Mouse (Mus musculus): ENCODE data around the gene Pwwp2b. TPM values are rescaled to one million over a fixed set of nuclear protein-coding genes. Genes with fewer than 3 reads are reported as not detected.

Gene Pwwp2b
- total and polyA plus RNA-seq, 3 experiments, result 1.9 to 4.3 TPM; not detected in 1

- Histone ChIP-seq H3K9me3 (replicated peaks; ENCODE audit: insufficient read depth, low read length) (no peaks in the 10 kb centered on the region), H3K9ac (ENCODE audit: control insufficient read depth, low read depth, low read length, poor library complexity, severe bottlenecking) (no peak overlapping the region), H3K36me3 (ENCODE audit: control insufficient read depth in 1 of 2, insufficient read depth in 2 of 2, low read length in 2 of 2) (no peaks in the 10 kb centered on the region), H3K4me3 (ENCODE audit: control insufficient read depth in 1 of 2, insufficient read depth in 1 of 2, low read depth in 2 of 2, low read length in 2 of 2) (no peak overlapping the region), H3K4me1 (ENCODE audit: control insufficient read depth in 1 of 2, insufficient read depth in 2 of 2, low read length in 2 of 2) (no peaks in the 10 kb centered on the region; a peak in 1 of 4 replicates), H3K79me2 (ENCODE audit: control insufficient read depth, insufficient read depth, low read length, poor library complexity) (no peaks in the 10 kb centered on the region), H3K27ac (ENCODE audit: control insufficient read depth, low read depth, low read length) (no peak overlapping the region), H3K27me3 (ENCODE audit: control insufficient read depth in 1 of 2, insufficient read depth in 2 of 2, low read length in 2 of 2) (peaks cover 0 to under 1% of the 10 kb centered on the region in 2 experiments; a peak in 1 of 4 replicates)
- no peak for DNase-seq (ENCODE audit: low read depth, low spot score)
- TF ChIP-seq USF2 (IDR thresholded peaks at IDR 0.05; ENCODE audit: borderline replicate concordance in 1 of 2, insufficient read depth in 1 of 2, low read depth in 1 of 2, low read length in 2 of 2) (no peak), ZNF384 (IDR thresholded peaks at IDR 0.05; ENCODE audit: low read depth, low read length) (no peak), CTCF (IDR thresholded peaks at IDR 0.05 in 2 of 3, conservative IDR thresholded peaks at IDR 0.05 in 1 of 3; ENCODE audit: control insufficient read depth in 1 of 3, insufficient read depth in 1 of 3, low read depth in 2 of 3, low read length in 3 of 3, poor library complexity in 1 of 3, severe bottlenecking in 1 of 3) (no peak), TBP (IDR thresholded peaks at IDR 0.05; ENCODE audit: low read depth, low read length) (no peak), KAT2A (conservative IDR thresholded peaks at IDR 0.05; ENCODE audit: low read depth, low read length) (no peak), UBTF (IDR thresholded peaks at IDR 0.05; ENCODE audit: borderline replicate concordance, insufficient read depth, low read depth, low read length) (no peak), BHLHE40 (IDR thresholded peaks at IDR 0.05; ENCODE audit: borderline replicate concordance, low read depth, low read length) (no peak)
Measured at GRCm38 (mm10) chr7:139307056-139307455, 58.8 kb downstream of the Pwwp2b start.

- no peaks in the 10 kb centered on the region; a peak in 1 of 4 replicates for H3K4me1 ChIP-seq (ENCODE audit: control insufficient read depth in 1 of 2, insufficient read depth in 2 of 2, low read length in 2 of 2)
- DNase-seq (ENCODE audit: low read depth, low spot score), result no peak
- no peak overlapping the region for H3K4me3 ChIP-seq (ENCODE audit: control insufficient read depth in 1 of 2, insufficient read depth in 1 of 2, low read depth in 2 of 2, low read length in 2 of 2)
Measured at GRCm38 (mm10) chr7:139308140-139308895, 60.0 kb downstream of the Pwwp2b start.

DNA sequence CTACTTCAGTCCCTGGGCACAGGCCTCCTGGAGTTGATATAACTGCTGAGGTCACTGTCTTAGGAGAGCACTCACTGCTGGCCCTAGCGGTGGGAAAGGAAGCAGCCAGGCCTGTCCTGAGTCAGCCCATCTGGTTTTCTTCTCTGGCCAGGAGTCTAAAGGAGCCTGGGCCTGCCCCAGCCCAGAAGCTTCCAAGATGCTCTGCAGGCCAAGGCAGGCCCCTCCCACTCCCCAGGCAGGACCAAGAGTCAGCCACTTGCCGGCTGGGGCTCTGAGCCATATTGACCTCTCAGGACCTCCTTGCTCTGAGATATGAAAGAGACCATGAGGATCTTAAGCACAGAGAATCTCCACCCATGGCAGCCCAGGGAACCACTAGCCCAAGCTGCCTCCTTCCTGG is 60.8 kb downstream of the Pwwp2b start:
- Histone ChIP-seq H3K27me3 (ENCODE audit: control insufficient read depth in 1 of 2, insufficient read depth in 2 of 2, low read length in 2 of 2) (peaks cover 0 to 2% of the 10 kb centered on the region in 2 experiments; a peak in 2 of 4 replicates), H3K4me3 (ENCODE audit: control insufficient read depth in 1 of 2, insufficient read depth in 1 of 2, low read depth in 2 of 2, low read length in 2 of 2) (no peak overlapping the region), H3K9ac (ENCODE audit: control insufficient read depth, low read depth, low read length, poor library complexity, severe bottlenecking) (no peak overlapping the region), H3K79me2 (ENCODE audit: control insufficient read depth, insufficient read depth, low read length, poor library complexity) (no peaks in the 10 kb centered on the region), H3K27ac (ENCODE audit: control insufficient read depth, low read depth, low read length) (no peak overlapping the region), H3K36me3 (ENCODE audit: control insufficient read depth in 1 of 2, insufficient read depth in 2 of 2, low read length in 2 of 2) (no peaks in the 10 kb centered on the region), H3K4me1 (ENCODE audit: control insufficient read depth in 1 of 2, insufficient read depth in 2 of 2, low read length in 2 of 2) (no peaks in the 10 kb centered on the region; a peak in 1 of 4 replicates), H3K9me3 (replicated peaks; ENCODE audit: insufficient read depth, low read length) (no peaks in the 10 kb centered on the region)
- no peak for TF ChIP-seq MAFK (IDR thresholded peaks at IDR 0.05; ENCODE audit: borderline replicate concordance, low read depth, low read length)
- no peak for TF ChIP-seq BHLHE40 (IDR thresholded peaks at IDR 0.05; ENCODE audit: borderline replicate concordance, low read depth, low read length)
- TF ChIP-seq SMC3 (IDR thresholded peaks at IDR 0.05; ENCODE audit: low read depth, low read length), result no peak
- no peak for TF ChIP-seq ZC3H11A (IDR thresholded peaks at IDR 0.05; ENCODE audit: low read depth, low read length)
- no peak for TF ChIP-seq MXI1 (IDR thresholded peaks at IDR 0.05; ENCODE audit: low read depth, low read length)
- TF ChIP-seq POLR2AphosphoS2 (IDR thresholded peaks at IDR 0.05; ENCODE audit: low read length), result no peak
- no peak for TF ChIP-seq CHD2 (IDR thresholded peaks at IDR 0.05; ENCODE audit: low read length)
- no peak for TF ChIP-seq ZMIZ1 (IDR thresholded peaks at IDR 0.05; ENCODE audit: low read depth, low read length)
- TF ChIP-seq ZKSCAN1 (IDR thresholded peaks at IDR 0.05; ENCODE audit: low read depth, low read length), result no peak
- no peak for TF ChIP-seq POLR2AphosphoS5 (IDR thresholded peaks at IDR 0.05; ENCODE audit: borderline replicate concordance, low read depth, low read length)
- no peak for TF ChIP-seq EP300 (IDR thresholded peaks at IDR 0.05; ENCODE audit: low read depth in 1 of 2, low read length in 2 of 2)
- no peak for TF ChIP-seq JUND (IDR thresholded peaks at IDR 0.05; ENCODE audit: low read depth, low read length)
- TF ChIP-seq CTCF (IDR thresholded peaks at IDR 0.05 in 2 of 3, conservative IDR thresholded peaks at IDR 0.05 in 1 of 3; ENCODE audit: control insufficient read depth in 1 of 3, insufficient read depth in 1 of 3, low read depth in 2 of 3, low read length in 3 of 3, poor library complexity in 1 of 3, severe bottlenecking in 1 of 3), result no peak
- TF ChIP-seq GABPA (IDR thresholded peaks at IDR 0.05; ENCODE audit: low read depth, low read length), result no peak
- no peak for TF ChIP-seq GATA1 (IDR thresholded peaks at IDR 0.05; ENCODE audit: low read depth, low read length)
- no peak for TF ChIP-seq SIN3A (IDR thresholded peaks at IDR 0.05; ENCODE audit: low read length)
- no peak for DNase-seq (ENCODE audit: low read depth, low spot score)

More at GRCm38 (mm10) chr7:139308140-139308895, 60.0 kb downstream of the Pwwp2b start:
- TF ChIP-seq CTCF (IDR thresholded peaks at IDR 0.05 in 2 of 3, conservative IDR thresholded peaks at IDR 0.05 in 1 of 3; ENCODE audit: control insufficient read depth in 1 of 3, insufficient read depth in 1 of 3, low read depth in 2 of 3, low read length in 3 of 3, poor library complexity in 1 of 3, severe bottlenecking in 1 of 3) (no peak), POLR2AphosphoS5 (IDR thresholded peaks at IDR 0.05; ENCODE audit: borderline replicate concordance, low read depth, low read length) (no peak), MYB (IDR thresholded peaks at IDR 0.05; ENCODE audit: low read depth, low read length) (no peak), EP300 (IDR thresholded peaks at IDR 0.05; ENCODE audit: low read depth in 1 of 2, low read length in 2 of 2) (no peak)
- Histone ChIP-seq H3K79me2 (ENCODE audit: control insufficient read depth, insufficient read depth, low read length, poor library complexity) (no peaks in the 10 kb centered on the region), H3K9me3 (replicated peaks; ENCODE audit: insufficient read depth, low read length) (no peaks in the 10 kb centered on the region), H3K27ac (ENCODE audit: control insufficient read depth, low read depth, low read length) (no peak overlapping the region), H3K9ac (ENCODE audit: control insufficient read depth, low read depth, low read length, poor library complexity, severe bottlenecking) (no peak overlapping the region), H3K36me3 (ENCODE audit: control insufficient read depth in 1 of 2, insufficient read depth in 2 of 2, low read length in 2 of 2) (no peaks in the 10 kb centered on the region), H3K27me3 (ENCODE audit: control insufficient read depth in 1 of 2, insufficient read depth in 2 of 2, low read length in 2 of 2) (peaks cover 0 to 2% of the 10 kb centered on the region in 2 experiments; a peak in 1 of 4 replicates)

Measured in MEL (cell line).